Mouse (Mus musculus): ENCODE results near the gene Itpkb. TPM values are rescaled to one million over a fixed set of nuclear protein-coding genes. Genes with fewer than 3 reads are reported as not detected.

Itpkb gene
- polyA plus RNA-seq, 1 experiment from 2014 or later: 4.3 TPM

GRCm38 (mm10) chr1:180415836-180416235 lies 85.6 kb downstream of the Itpkb start:
- H3K9ac ChIP-seq (ENCODE audit: low read depth, low read length): no peak overlapping the region
- DNase-seq (ENCODE audit: low spot score) (no peak), ATAC-seq (replicated peaks; ENCODE audit: low FRiP score) (no peak)
- WGBS: 80% methylated on average over 7 of the region's 7 CpGs
- no peak overlapping the region for H3K4me2 ChIP-seq
- no peaks in the 10 kb centered on the region for H3K9me3 ChIP-seq (ENCODE audit: control insufficient read depth, low read length)
- no peak overlapping the region for H3K4me3 ChIP-seq (ENCODE audit: low read depth, low read length)
- no peak overlapping the region for H3K27ac ChIP-seq (ENCODE audit: low read depth, low read length)
- H3K4me1 ChIP-seq (replicated peaks; ENCODE audit: control insufficient read depth, insufficient read depth, low read length): peaks cover 4% of the 10 kb centered on the region
- peaks cover 3% of the 10 kb centered on the region for H3K36me3 ChIP-seq (ENCODE audit: control insufficient read depth, insufficient read depth, low read length)
- no peaks in the 10 kb centered on the region for H3K27me3 ChIP-seq (replicated peaks; ENCODE audit: control insufficient read depth, insufficient read depth, low read length)

GRCm38 (mm10) chr1:180417118-180417517 lies 86.8 kb downstream of the Itpkb start:
- ATAC-seq (replicated peaks; ENCODE audit: low FRiP score) (no peak), DNase-seq (ENCODE audit: low spot score) (no peak)
- no peak overlapping the region for H3K4me3 ChIP-seq (ENCODE audit: low read depth, low read length)
- no peak overlapping the region for H3K9ac ChIP-seq (ENCODE audit: low read depth, low read length)
- no peak overlapping the region for H3K4me2 ChIP-seq
- no peaks in the 10 kb centered on the region for H3K27me3 ChIP-seq (replicated peaks; ENCODE audit: control insufficient read depth, insufficient read depth, low read length)
- 18% methylated on average over 2 of the region's 2 CpGs for WGBS
- H3K4me1 ChIP-seq (replicated peaks; ENCODE audit: control insufficient read depth, insufficient read depth, low read length): 0 out of 2 replicates have a peak, but pooled peaks cover 2% of the 10 kb centered on the region
- peaks cover 3% of the 10 kb centered on the region for H3K36me3 ChIP-seq (ENCODE audit: control insufficient read depth, insufficient read depth, low read length)
- no peaks in the 10 kb centered on the region for H3K9me3 ChIP-seq (ENCODE audit: control insufficient read depth, low read length)
- no peak overlapping the region for H3K27ac ChIP-seq (ENCODE audit: low read depth, low read length)

- H3K27ac ChIP-seq (ENCODE audit: low read depth, low read length): no peak overlapping the region
- H3K36me3 ChIP-seq (ENCODE audit: control insufficient read depth, insufficient read depth, low read length): peaks cover 3% of the 10 kb centered on the region
- H3K4me3 ChIP-seq (ENCODE audit: low read depth, low read length): no peak overlapping the region
- ATAC-seq (replicated peaks; ENCODE audit: low FRiP score) (no peak), DNase-seq (ENCODE audit: low spot score) (no peak)
- H3K4me1 ChIP-seq (replicated peaks; ENCODE audit: control insufficient read depth, insufficient read depth, low read length): 0 out of 2 replicates have a peak, but pooled peaks cover 5% of the 10 kb centered on the region
- WGBS: 85% methylated on average over 2 of the region's 2 CpGs
- no peaks in the 10 kb centered on the region for H3K27me3 ChIP-seq (replicated peaks; ENCODE audit: control insufficient read depth, insufficient read depth, low read length)
- H3K9ac ChIP-seq (ENCODE audit: low read depth, low read length): no peak overlapping the region
- H3K9me3 ChIP-seq (ENCODE audit: control insufficient read depth, low read length): no peaks in the 10 kb centered on the region
- H3K4me2 ChIP-seq: no peak overlapping the region
Observed at GRCm38 (mm10) chr1:180419059-180419458, 88.8 kb downstream of the Itpkb start.

GRCm38 (mm10) chr1:180420496-180421164 lies 90.3 kb downstream of the Itpkb start:
- no peak overlapping the region for H3K4me2 ChIP-seq
- DNase-seq (ENCODE audit: low spot score) (no peak), ATAC-seq (replicated peaks; ENCODE audit: low FRiP score) (no peak)
- 0 out of 2 replicates have a peak, but pooled peaks cover 5% of the 10 kb centered on the region for H3K4me1 ChIP-seq (replicated peaks; ENCODE audit: control insufficient read depth, insufficient read depth, low read length)
- H3K9me3 ChIP-seq (ENCODE audit: control insufficient read depth, low read length): no peaks in the 10 kb centered on the region
- peaks cover 3% of the 10 kb centered on the region for H3K36me3 ChIP-seq (ENCODE audit: control insufficient read depth, insufficient read depth, low read length)
- H3K27me3 ChIP-seq (replicated peaks; ENCODE audit: control insufficient read depth, insufficient read depth, low read length): no peaks in the 10 kb centered on the region
- no peak overlapping the region for H3K27ac ChIP-seq (ENCODE audit: low read depth, low read length)
- no peak overlapping the region for H3K9ac ChIP-seq (ENCODE audit: low read depth, low read length)
- 78% methylated on average over 8 of the region's 8 CpGs for WGBS
- H3K4me3 ChIP-seq (ENCODE audit: low read depth, low read length): no peak overlapping the region

- 0 out of 2 replicates have a peak, but pooled peaks cover 5% of the 10 kb centered on the region for H3K4me1 ChIP-seq (replicated peaks; ENCODE audit: control insufficient read depth, insufficient read depth, low read length)
- peaks cover 3% of the 10 kb centered on the region for H3K36me3 ChIP-seq (ENCODE audit: control insufficient read depth, insufficient read depth, low read length)
- no peak overlapping the region for H3K4me3 ChIP-seq (ENCODE audit: low read depth, low read length)
- no peak overlapping the region for H3K27ac ChIP-seq (ENCODE audit: low read depth, low read length)
- H3K4me2 ChIP-seq: no peak overlapping the region
- ATAC-seq (replicated peaks; ENCODE audit: low FRiP score) (no peak), DNase-seq (ENCODE audit: low spot score) (no peak)
- WGBS: 69% methylated on average over 25 of the region's 25 CpGs
- no peak overlapping the region for H3K9ac ChIP-seq (ENCODE audit: low read depth, low read length)
- H3K27me3 ChIP-seq (replicated peaks; ENCODE audit: control insufficient read depth, insufficient read depth, low read length): no peaks in the 10 kb centered on the region
- no peaks in the 10 kb centered on the region for H3K9me3 ChIP-seq (ENCODE audit: control insufficient read depth, low read length)
Observed at GRCm38 (mm10) chr1:180421165-180421909, 91.1 kb downstream of the Itpkb start.

GRCm38 (mm10) chr1:180422076-180422828 lies 92.0 kb downstream of the Itpkb start:
- ATAC-seq (replicated peaks; ENCODE audit: low FRiP score) (peak; percentile 22; the same call in 1 of the 2 replicates), DNase-seq (ENCODE audit: low spot score) (no peak)
- Histone ChIP-seq H3K27me3 (replicated peaks; ENCODE audit: control insufficient read depth, insufficient read depth, low read length) (no peaks in the 10 kb centered on the region), H3K9me3 (ENCODE audit: control insufficient read depth, low read length) (no peaks in the 10 kb centered on the region), H3K27ac (ENCODE audit: low read depth, low read length) (no peak overlapping the region), H3K4me2 (no peak overlapping the region), H3K9ac (ENCODE audit: low read depth, low read length) (no peak overlapping the region), H3K4me3 (ENCODE audit: low read depth, low read length) (no peak overlapping the region), H3K36me3 (ENCODE audit: control insufficient read depth, insufficient read depth, low read length) (peaks cover 3% of the 10 kb centered on the region), H3K4me1 (replicated peaks; ENCODE audit: control insufficient read depth, insufficient read depth, low read length) (0 out of 2 replicates have a peak, but pooled peaks cover 2% of the 10 kb centered on the region)
- 44% methylated on average over 11 of the region's 11 CpGs for WGBS

GRCm38 (mm10) chr1:180423008-180423639 lies 92.8 kb downstream of the Itpkb start:
- H3K27me3 ChIP-seq (replicated peaks; ENCODE audit: control insufficient read depth, insufficient read depth, low read length): no peaks in the 10 kb centered on the region
- peaks cover 9% of the 10 kb centered on the region; the same call in 1 of the 2 replicates for H3K4me1 ChIP-seq (replicated peaks; ENCODE audit: control insufficient read depth, insufficient read depth, low read length)
- DNase-seq (ENCODE audit: low spot score): no peak
- 50% methylated on average over 16 of the region's 16 CpGs for WGBS
- no peak overlapping the region for H3K4me2 ChIP-seq
- H3K9ac ChIP-seq (ENCODE audit: low read depth, low read length): no peak overlapping the region
- H3K9me3 ChIP-seq (ENCODE audit: control insufficient read depth, low read length): no peaks in the 10 kb centered on the region
- ATAC-seq (replicated peaks; ENCODE audit: low FRiP score): no peak
- H3K27ac ChIP-seq (ENCODE audit: low read depth, low read length): no peak overlapping the region
- H3K4me3 ChIP-seq (ENCODE audit: low read depth, low read length): no peak overlapping the region
- H3K36me3 ChIP-seq (ENCODE audit: control insufficient read depth, insufficient read depth, low read length): peaks cover 2% of the 10 kb centered on the region

- no peak overlapping the region for H3K27ac ChIP-seq (ENCODE audit: low read depth, low read length)
- ATAC-seq (replicated peaks; ENCODE audit: low FRiP score) (no peak), DNase-seq (ENCODE audit: low spot score) (no peak)
Observed at GRCm38 (mm10) chr1:180423931-180424330, 93.6 kb downstream of the Itpkb start.

More at GRCm38 (mm10) chr1:180423931-180424330, 93.6 kb downstream of the Itpkb start:
- Histone ChIP-seq H3K4me3 (ENCODE audit: low read depth, low read length) (no peak overlapping the region), H3K36me3 (ENCODE audit: control insufficient read depth, insufficient read depth, low read length) (no peaks in the 10 kb centered on the region; the same call in 1 of the 2 replicates), H3K9me3 (ENCODE audit: control insufficient read depth, low read length) (no peaks in the 10 kb centered on the region), H3K9ac (ENCODE audit: low read depth, low read length) (no peak overlapping the region), H3K4me2 (no peak overlapping the region), H3K27me3 (replicated peaks; ENCODE audit: control insufficient read depth, insufficient read depth, low read length) (no peaks in the 10 kb centered on the region), H3K4me1 (replicated peaks; ENCODE audit: control insufficient read depth, insufficient read depth, low read length) (peaks cover 10% of the 10 kb centered on the region; the same call in 1 of the 2 replicates)
- WGBS: 67% methylated on average over 3 of the region's 3 CpGs

Measured in liver, embryonic 11.5 days (tissue).